Mouse (Mus musculus) layer of hippocampus, postnatal 25 days (tissue): ENCODE measurements around the gene Brwd1. TPM values are rescaled to one million over a fixed set of nuclear protein-coding genes. Genes with fewer than 3 reads are reported as not detected.
"Not testable (repeated sequence)": the region's sequence is repeated elsewhere in the genome, so short reads cannot be mapped to it uniquely, and the experiment has no call there.

Experiments used
- DNase-seq, 2 experiments: peaks; one replicate each; pipeline ENCODE4 v3.0.0; 2022; ENCODE audit warnings: mixed read lengths in 2 of 2, low spot score in 1 of 2; ENCODE audit errors: extremely low spot score in 1 of 2
- total RNA-seq, 2 experiments: library from RNA; stranded (reverse); gene quantifications; 2 replicates each; pipeline ENCODE4 v1.2.3; 2021

Gene Brwd1
- total RNA-seq, 2 experiments from 2014 or later, result 120 to 147 TPM

DNA sequence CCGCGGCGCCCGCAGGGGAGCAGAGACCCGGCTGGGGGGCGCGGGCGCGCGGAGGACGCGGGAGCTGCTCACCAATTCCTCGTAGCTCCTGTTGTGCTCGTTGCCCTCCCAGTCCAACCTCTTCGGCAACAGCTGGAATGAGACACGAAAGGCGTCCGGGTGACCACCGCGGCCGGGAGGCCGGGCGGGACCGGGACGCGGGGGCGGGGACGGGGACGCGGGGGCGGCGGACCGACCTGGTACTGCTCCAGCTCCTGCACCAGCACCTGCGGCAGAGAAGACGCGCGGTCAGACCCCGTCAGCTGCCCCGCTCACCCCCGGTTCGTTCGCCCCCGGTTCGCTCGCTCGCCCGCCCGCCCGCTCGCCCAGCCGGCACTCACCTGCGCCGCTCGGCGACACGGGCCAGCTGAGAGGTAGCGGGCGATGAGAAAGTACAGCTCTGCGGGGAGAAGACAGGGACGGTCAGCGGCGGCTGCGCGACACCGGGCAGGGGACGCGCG lies 534 bp downstream of the Brwd1 start:
- no peak for DNase-seq

DNA sequence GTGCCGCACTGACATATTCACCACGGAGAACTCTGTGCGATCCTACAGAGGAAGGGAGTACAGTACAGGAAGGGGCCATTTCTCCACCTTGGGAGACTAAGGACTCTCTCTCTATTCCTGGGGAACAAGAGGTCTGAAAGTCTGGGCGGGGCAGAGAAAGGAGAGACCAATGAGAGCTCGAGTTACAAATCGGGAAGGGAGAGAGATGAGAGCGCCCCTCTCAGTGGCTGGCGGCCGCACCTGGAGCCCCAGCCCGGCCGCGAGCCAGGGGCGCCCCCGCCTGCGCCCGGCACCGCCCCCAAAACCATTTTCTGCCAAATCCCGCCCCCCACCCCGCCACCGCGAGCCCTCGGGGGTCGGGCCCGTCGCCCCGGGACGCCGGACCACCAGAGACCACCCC lies 995 bp downstream of the Brwd1 start:
- DNase-seq, result peak; percentile 84 to 94

DNA sequence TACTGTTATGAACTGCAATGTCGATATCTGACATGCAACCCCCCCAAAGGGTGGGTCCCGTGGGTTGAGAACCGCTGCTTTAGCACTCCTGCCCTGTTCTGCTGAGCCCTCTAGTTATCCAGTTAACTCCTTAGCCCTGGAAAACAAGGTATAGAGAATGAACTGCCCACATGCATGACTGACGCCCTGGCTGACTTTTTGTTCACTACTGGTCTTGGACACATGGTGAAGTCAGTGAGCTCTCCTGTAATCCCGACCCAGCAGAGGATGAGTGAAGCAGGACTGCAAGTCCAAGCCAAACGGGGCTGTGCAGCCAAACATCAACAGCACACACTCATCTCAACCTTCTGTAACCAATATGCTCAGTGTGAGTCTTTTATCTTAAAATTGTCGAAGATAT lies 1.8 kb downstream of the Brwd1 start:
- DNase-seq, result no peak

DNA sequence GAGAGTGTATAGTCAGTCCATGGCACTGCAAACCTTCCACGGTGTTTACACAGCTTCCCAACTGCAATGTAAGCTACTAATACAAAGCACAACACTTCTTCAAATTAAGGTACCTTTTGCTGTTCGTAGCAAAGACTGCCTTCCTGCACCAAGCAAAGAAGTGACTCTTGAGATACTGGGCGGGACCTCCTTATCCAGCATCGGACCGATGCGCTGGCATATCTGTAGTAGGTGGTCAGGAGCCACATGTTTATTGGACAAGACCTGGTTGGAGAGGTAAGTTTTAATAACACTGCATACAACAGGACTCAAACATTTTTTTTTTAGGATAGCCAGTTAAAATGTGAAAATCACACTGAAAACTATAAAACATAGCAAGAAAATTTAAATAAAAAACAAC lies 14.0 kb downstream of the Brwd1 start:
- DNase-seq, result no peak

DNA sequence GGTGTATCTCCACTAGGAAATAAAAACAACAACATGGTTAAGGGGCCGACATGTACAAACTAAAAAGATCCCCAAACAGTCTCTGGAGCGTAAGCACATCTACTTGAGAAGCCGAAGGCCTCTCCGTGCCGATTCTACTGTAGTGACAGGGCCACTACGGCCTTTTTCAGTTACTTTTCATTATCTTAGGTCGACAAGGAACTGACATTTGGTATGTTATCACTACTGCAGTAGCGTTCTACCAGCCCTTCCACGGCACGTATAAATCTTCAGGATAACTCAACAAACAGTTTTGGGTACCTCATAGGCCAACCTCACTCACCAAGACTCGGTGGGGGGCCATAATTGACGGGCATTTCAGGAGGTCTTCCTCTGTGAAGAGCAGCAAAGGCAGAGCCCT lies 16.2 kb downstream of the Brwd1 start:
- no peak for DNase-seq

DNA sequence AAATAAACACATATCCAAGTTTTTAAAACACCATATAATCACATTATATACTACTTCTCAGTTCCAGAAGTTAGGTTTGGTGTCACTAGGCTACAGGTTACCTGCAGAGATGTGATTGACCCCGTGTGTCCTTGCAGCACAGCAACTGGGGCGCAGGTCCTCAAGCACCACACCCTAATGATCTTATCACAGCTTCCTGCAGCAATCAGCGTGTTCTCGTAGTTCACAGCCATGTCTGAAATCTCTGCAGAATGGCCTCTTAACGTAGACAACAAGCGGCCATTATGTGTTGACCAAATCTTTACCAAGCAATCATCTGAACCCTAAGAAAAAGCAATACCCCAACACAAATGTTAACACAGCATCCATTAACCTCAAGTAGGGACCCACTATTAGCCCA lies 17.7 kb downstream of the Brwd1 start:
- no peak for DNase-seq

DNA sequence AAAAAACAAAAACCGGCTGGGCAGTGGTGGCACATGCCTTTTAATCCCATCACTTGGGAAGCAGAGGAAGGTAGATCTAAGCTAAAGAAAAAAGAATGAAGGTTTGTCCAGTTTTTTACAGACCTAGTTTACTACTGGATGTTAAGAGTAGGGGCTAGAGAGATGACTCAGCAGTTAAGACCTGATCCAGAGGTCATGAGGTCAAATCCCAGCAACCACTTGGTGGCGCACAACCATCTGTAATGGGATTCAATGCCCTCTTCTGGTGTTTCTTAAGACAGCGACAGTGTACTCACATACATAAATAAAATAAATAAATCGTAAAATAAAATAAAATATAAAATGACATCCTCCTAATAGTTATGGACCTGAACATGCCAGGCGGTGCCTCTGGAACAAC lies 38.2 kb downstream of the Brwd1 start:
- peak in 1 of 2 experiments; percentile 29 for DNase-seq

DNA sequence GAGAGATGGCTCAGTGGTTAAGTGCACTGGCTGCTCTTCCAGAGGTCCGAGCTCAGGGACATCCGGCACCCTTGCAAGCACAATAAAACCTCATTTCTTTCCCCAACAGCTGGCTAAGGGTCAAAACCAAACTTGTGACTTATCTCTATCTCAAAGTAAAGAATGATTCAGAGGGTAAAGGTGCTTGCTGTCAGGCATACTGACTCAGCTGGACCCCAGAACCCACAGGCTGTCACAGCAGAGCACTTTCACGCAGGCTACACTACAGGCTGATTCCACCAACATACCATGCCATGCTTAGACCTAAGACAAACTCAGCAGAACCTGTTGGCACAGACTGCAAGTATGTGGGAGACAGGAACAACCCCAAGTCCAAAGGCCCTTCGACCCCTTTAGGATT lies 41.6 kb downstream of the Brwd1 start:
- no peak for DNase-seq

DNA sequence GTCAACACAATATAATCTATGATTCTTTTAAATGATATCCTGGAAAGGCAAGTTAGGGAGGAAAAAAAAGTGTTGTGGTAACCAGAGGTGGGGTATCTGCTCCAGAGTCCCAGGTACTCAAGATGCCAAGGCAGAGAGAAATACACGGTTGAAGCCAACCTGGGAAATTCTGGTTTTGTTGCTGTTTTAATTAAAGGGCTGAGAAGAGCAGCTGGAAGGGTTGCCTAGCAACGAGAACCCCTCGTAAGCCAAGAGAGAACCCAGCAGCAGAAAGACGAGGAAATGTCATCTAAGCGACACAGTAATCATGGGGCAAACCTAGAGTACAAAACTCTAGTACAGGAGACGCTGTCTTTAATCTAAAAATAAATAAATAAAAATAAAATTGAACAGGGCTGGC lies 42.8 kb downstream of the Brwd1 start:
- no peak for DNase-seq

DNA sequence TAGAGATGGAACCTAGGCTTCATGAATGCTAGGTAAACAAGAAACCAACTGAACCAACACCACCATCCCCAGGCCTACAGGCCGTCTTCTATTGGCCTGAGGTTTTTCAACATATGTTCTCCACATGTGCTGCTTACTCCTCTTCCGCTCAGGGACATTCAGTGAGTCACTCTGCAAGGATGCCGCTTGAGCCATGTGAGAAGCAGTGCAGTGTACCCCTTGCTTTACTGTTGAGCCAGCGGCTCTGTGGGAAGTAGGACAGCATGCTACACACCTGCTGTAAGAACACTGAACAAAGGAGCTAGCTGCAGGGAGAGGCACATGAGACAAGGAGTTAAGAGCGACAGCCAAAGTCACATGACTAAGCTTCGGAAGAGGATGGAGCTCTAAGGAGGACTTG lies 47.9 kb downstream of the Brwd1 start:
- no peak for DNase-seq

DNA sequence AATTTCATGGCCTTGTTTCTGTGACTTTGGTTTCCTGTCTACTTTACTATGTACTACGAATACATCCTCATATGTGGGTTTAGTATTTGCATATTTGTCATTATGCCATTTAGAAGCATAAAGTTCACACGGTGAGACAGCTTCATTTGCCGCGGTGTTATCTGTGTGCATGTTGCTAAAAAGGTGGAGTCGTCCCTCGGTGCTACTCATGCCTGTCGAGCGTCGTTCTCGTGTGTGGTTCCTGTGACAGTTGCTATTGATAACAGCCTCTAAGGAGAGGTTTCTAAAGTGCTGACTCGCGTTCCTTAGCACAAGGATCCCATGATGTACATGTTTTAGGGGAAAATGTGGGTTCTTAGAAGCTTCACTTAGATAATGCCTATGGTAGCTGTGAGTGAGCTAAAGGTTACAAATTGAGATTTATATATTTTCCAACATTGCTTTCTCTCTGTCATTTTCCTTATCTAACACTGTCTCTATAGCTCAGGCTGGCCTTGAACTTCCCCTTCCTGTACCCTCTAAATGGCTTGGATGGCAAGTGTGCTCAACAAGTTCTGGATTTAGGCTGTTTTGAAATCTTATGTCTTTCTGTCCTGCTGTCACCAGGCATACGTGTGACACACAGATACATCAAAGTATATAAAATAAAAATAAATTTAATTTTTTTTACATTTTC lies 49.8 kb downstream of the Brwd1 start:
- DNase-seq, result no peak

DNA sequence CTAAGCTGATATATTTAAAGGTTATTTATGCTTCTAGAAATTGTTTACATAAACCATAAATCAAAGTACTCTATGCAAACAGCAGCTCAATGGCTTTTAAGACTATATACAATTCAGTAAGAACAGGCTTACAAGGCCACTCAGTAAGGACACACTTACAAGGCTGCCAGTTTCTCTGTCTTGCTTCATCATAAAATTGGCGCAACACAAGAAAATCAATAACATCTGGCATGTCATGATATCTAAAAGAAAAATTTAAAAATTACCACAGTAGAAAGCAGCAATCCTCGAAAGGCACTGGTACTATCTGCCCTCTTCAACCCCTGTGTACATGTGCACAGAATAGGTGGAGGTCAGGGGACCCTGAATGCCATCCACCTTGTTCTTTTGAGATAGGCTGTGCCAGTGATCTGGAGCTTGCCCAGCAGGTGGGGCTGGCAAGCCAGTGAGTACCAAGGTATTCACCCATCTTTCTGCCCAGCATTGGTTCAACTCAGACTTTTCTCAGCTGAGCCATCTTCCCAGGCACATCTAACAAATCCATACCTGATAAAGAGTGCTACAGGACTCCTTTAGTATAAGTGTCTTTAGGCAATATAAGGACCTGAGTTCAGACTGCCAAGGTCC lies 51.7 kb downstream of the Brwd1 start:
- no peak for DNase-seq

DNA sequence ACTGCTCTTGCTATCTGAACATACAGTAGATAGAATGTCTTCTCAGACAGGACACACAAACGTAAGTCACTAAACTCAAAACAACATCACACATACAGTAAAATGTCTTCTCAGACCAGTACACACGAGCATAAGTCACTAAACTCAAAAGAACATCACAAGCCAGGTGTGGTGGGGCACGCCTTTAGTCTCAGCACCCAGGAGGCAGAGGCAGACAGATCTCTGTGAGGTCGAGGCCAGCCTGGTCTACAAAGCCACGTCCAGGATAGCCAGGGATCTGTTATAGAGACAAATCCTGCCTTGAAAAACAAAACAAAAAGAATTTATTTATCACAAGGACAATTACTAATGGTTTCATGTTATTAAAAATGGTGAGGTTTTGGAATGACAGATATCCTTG lies 56.1 kb downstream of the Brwd1 start:
- DNase-seq, result no peak

DNA sequence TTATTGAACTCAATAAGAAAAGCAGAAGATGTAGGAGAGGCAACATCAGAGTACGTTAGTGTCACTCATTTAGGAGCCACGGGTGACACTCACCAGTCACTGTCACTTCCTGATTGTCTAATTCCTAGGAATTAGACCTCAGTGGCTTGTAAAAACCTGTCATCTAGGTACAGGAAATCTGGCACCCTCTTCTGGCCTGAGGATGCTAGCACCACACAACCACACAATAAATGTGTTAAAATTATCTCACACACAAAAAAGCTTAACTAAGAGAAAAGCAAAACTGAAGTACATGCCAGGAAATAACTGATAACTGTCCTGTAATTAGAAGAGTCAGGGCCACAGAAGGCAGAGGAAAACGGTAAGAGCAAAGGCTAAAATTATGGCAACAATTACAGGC lies 57.1 kb downstream of the Brwd1 start:
- DNase-seq, result no peak

DNA sequence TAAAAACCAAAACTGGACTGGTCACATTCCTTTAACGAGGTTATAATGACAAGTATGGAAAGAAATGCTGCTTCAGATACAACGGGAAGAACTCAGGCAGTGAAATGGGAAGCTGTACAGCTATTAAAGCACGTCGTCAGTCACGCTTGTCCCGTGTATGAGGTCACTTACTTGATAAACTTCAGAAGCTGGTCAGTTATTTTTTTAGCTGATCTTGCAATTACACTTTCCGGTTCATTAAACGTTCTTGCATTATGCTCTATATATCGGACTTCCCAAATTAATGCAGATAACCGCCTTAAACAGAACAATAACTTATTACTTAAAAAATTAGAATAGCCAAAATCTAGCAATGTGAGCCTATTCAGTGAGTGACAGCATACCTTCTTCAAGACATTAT lies 61.3 kb downstream of the Brwd1 start:
- DNase-seq, result no peak

DNA sequence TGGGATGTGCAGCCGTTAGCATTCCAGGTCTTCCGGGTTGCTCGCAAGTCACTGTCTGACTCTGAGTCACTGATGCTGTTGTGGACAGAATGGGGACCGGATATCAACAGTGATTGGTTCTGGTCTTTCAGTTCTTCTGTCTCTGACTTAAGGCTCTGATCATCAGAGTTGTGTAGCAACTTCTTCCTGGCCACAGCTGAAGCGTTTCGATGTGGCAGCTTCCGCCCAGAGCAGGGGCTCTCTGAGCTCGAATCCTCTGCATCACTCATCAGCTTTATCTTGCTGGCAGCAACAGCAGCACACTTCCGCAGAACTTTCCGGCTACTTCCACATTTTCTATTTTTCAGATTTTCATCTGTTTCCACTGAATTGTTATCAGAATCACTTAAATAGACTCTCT lies 73.2 kb downstream of the Brwd1 start:
- not testable (repeated sequence) for DNase-seq

DNA sequence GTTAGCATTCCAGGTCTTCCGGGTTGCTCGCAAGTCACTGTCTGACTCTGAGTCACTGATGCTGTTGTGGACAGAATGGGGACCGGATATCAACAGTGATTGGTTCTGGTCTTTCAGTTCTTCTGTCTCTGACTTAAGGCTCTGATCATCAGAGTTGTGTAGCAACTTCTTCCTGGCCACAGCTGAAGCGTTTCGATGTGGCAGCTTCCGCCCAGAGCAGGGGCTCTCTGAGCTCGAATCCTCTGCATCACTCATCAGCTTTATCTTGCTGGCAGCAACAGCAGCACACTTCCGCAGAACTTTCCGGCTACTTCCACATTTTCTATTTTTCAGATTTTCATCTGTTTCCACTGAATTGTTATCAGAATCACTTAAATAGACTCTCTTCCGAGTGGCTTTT lies 78.0 kb downstream of the Brwd1 start:
- not testable (repeated sequence) for DNase-seq

DNA sequence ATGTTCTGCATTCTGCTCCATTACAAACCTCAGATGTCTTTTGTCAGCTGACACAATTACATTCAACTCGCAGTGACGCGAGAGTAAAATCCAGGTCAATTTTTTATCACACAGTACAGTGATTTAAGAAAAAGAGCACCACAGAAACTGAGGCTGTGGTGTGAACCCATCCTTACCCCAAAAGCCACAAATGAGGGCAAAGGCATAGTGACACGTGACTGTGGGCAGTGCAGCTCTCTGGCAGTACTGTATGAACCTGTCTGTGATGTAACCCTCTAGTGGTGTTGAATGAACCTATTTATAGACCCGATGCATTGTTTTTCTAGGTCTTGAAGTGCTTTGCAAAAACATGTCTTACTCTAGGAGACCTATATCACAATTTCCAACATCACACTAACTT lies 83.0 kb downstream of the Brwd1 start:
- DNase-seq, result no peak

DNA sequence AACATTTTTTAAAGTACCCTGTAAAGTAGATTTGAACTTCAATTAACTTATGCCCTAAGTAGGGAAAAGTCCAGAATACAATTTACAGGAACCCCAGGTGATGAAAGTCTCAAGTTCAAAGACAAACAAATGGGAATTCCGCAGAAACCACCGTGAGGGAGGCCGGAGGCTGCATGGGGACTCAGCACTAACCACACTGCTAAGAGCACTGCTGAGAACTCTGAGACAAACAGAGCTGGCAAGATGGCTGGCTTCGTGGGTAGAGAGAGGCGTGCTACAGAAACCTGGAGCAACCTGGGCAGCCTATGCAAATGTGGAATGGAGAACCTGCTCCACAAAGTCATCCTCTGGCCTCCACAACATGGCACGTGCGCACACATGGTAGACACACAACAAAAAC lies 86.2 kb downstream of the Brwd1 start:
- no peak for DNase-seq

DNA sequence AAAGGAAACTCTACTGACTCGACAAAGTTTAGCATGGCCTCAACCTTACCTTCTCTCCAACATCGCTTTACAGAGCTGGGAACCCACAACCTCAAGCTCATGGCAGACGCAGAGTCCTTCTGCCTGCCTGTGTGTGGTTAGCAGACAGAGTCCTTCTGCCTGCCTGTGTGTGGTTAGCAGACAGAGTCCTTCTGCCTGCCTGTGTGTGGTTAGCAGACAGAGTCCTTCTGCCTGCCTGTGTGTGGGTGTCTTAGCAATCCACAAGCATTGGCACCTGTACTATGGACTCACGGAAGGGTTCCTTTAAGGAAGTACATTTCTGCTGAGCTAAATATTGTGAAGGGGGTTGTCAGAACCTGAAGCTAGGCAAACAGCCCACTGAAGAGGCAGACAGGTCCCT lies 87.8 kb downstream of the Brwd1 start:
- not testable (repeated sequence) for DNase-seq

DNA sequence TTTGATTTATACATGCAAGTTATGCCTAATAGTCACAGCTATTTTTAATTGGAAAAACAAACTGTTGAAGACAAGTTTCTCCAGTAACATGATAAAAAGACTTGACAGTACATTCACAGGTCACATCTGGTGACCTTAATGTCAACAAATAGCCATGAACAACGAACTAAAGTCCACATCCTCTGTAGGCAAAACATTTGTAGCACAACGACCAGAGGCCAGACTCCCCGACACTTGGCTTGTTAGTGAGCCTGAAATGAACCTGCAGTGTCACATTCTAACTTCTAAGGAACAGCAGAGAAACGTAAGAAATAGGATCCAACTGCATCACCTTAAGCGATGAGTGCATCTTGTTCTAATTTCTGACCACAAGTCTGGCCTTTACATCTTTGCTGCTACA lies 89.7 kb downstream of the Brwd1 start:
- no peak for DNase-seq

DNA sequence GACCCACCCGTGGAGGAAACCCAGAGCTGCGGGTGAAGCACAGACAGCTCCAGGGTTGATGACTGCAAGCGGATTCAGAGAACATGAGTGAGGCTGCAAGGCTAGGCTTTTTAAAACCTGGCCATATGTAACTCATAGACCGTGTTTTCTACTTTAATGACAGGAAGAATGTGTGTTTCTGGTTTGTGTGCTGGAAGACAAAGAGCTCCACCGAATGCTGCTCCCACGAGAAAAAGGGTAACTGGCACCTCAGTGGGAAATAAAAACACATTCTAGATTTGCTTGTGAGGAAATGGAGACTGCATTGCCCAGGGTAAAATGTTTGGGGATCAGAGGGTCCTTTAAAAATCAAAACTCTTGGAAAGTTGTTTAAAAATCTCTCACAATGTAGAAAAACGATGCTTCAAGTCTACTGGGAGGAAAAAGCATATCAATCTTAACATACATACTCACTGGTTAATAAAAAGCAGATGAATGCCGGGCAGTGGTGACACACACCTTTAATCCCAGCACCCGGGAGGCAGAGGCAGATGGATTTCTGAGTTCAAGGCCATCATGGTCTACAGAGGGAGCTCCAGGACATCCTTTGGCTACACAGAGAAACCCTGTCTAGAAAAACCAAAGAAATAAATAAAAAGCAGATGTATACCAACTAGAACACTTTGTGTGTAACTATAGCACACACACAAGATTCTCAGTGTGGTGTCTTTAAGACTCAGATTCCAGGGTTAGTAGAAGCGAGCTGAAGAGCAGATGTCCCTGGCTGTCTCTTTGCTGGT lies 91.0 kb downstream of the Brwd1 start:
- DNase-seq, result no peak
